Mouse (Mus musculus) limb, embryonic 13.5 days (tissue): ENCODE results near the gene Olfr1445. TPM values are rescaled to one million over a fixed set of nuclear protein-coding genes. Genes with fewer than 3 reads are reported as not detected.

Experiments
- ATAC-seq: fragments of 200-750 bp; cut with Nextera tagmentation; 2 replicates; pipeline ENCODE4 v1.8.0; 2017; ENCODE audit warnings: low read depth, moderate number of reproducible peaks, moderate TSS enrichment; ENCODE audit not compliant: low FRiP score
- H3K27ac ChIP-seq: fragments of 300-500 bp; sonication (generic); 2 replicates; pipeline ENCODE4 v1.5.1; 2015; ENCODE audit warnings: inconsistent platforms, mild to moderate bottlenecking, moderate library complexity
- H3K27me3 ChIP-seq: fragments of 300-500 bp; sonication (generic); 2 replicates; pipeline ENCODE4 v1.6.1; 2015; ENCODE audit warnings: mild to moderate bottlenecking, inconsistent platforms
- H3K36me3 ChIP-seq: fragments of 300-500 bp; sonication (generic); 2 replicates; pipeline ENCODE4 v1.6.1; 2015; ENCODE audit warnings: inconsistent platforms, mild to moderate bottlenecking, moderate library complexity
- H3K4me1 ChIP-seq: fragments of 300-500 bp; sonication (generic); 2 replicates; pipeline ENCODE4 v1.6.1; 2015; ENCODE audit warnings: inconsistent platforms
- H3K4me2 ChIP-seq: fragments of 300-500 bp; sonication (generic); replicated peaks from 2 replicates; pipeline ENCODE4 v1.6.1; 2015; ENCODE audit warnings: inconsistent platforms, mild to moderate bottlenecking, moderate library complexity
- H3K4me3 ChIP-seq: fragments of 300-500 bp; sonication (generic); 2 replicates; pipeline ENCODE4 v1.5.1; 2015; ENCODE audit warnings: moderate library complexity, mild to moderate bottlenecking, inconsistent platforms
- H3K9ac ChIP-seq: fragments of 300-500 bp; sonication (generic); 2 replicates; pipeline ENCODE4 v1.6.1; 2015; ENCODE audit warnings: mild to moderate bottlenecking, inconsistent platforms
- H3K9me3 ChIP-seq: fragments of 300-500 bp; sonication (generic); 2 replicates; pipeline ENCODE4 v1.6.1; 2016; ENCODE audit warnings: inconsistent platforms
- WGBS: fragments of 180-500 bp; shearing (Covaris S2); methylation state at CpG from one replicate; pipeline ENCODE4 v1.1.7; 2015; 5-methylcytosine and 5-hydroxymethylcytosine counted together
- polyA plus RNA-seq: library from polyadenylated mRNA; unstranded; fragments of >200 nt; fragmentation: Nextera tagmentation; extraction: Ambion mirVana; gene quantifications from 2 replicates; pipeline ENCODE4 v1.2.1, GENCODE M21; 2015

Olfr1445 gene
- not detected in 2 replicates for polyA plus RNA-seq

DNA sequence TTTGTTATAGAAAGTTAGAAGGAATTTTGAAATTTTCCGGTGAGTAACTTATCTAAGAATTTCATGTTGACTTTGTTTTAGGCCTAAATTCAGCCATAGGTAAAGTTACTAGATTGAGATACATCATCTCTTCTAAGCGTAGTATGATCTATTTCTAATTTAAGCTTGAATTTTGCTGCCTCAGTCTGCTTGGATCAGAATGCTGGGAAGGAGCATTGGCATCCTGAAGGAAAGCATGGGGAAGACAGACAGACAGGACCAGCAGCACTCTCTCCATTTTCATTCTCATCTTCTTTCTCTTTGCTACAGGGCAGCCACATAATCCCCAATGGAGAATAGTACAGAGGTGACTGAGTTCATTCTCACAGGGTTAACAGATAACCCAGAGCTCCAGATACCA, at the start of gene Olfr1445:
Gene Olfr1445 (plus strand): TSS at position 301 of the 400 bp plus-strand sequence.
- 84% methylated on average over 2 of the region's 2 CpGs for WGBS
- H3K27ac ChIP-seq = no peak within 1 kb of the TSS
- 0 out of 2 replicates have a peak, but pooled peaks cover 5% of the 10 kb centered on the region for H3K9me3 ChIP-seq
- no peaks in the 10 kb centered on the region for H3K36me3 ChIP-seq
- H3K4me3 ChIP-seq = no peak within 1 kb of the TSS
- no peak within 1 kb of the TSS for H3K9ac ChIP-seq
- H3K27me3 ChIP-seq = no peaks in the 10 kb centered on the region
- H3K4me1 ChIP-seq = no peaks in the 10 kb centered on the region
- ATAC-seq = no peak
- no peak within 1 kb of the TSS for H3K4me2 ChIP-seq

DNA sequence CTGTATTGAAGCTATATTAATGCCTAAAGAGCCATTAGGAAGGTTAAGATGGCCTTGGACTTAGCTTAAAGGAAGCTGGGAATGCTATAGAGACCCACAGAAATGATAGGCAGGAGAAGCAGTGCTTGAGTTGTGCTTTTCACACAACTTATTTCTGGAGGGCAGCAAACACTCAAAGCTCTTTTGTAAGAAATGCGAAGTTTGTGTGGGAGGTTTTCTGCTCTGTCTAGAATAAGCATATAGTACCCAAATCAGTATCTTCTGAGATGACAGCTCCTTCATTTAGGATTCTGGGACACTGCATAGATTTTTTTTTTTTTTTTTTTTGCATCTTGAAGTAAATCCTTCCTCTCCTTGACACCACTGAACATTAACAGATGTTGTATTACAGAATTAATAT, 45.1 kb upstream of the Olfr1445 start:
- H3K36me3 ChIP-seq = no peaks in the 10 kb centered on the region

GRCm38 (mm10) chr19:12846382-12846781, 37.3 kb upstream of the Olfr1445 start, which contains the start of gene Gm5244:
Gene Gm5244 (plus strand): TSS chr19:12846682.
- H3K4me1 ChIP-seq = no peaks in the 10 kb centered on the region
- no peak within 1 kb of the TSS for H3K9ac ChIP-seq
- no peaks in the 10 kb centered on the region for H3K27me3 ChIP-seq
- H3K9me3 ChIP-seq = no peaks in the 10 kb centered on the region
- ATAC-seq = no peak
- no peak within 1 kb of the TSS for H3K27ac ChIP-seq
- no peak within 1 kb of the TSS for H3K4me2 ChIP-seq
- H3K36me3 ChIP-seq = no peaks in the 10 kb centered on the region
- H3K4me3 ChIP-seq = no peak within 1 kb of the TSS

More for the DNA sequence above, 45.1 kb upstream of the Olfr1445 start:
- Histone ChIP-seq H3K4me2 (no peak overlapping the region), H3K9me3 (no peaks in the 10 kb centered on the region), H3K9ac (no peak overlapping the region), H3K4me1 (no peaks in the 10 kb centered on the region), H3K27me3 (no peaks in the 10 kb centered on the region), H3K27ac (no peak overlapping the region), H3K4me3 (no peak overlapping the region)
- no peak for ATAC-seq
- WGBS = 82% methylated on average over 1 of the region's 1 CpGs

DNA sequence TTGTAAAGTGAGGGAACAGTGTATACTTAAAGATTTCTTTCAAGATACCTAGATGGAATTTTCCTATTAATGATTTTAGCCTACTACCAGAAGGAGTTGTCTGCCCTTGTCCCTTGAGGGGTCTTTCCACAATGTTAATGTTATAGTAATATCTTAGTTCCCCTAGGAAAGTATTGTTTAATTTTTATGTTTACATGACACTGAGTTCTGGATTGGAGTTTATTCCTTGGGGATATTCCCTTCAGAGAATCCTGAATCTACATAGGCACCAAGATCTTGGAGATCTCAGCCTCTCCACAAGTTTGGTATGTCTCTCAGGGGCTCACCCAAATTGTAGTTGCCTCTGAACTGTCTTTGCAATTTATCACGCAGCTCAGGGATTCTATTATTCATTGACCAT, 26.7 kb upstream of the Olfr1445 start, which contains the start of gene Olfr1444:
Gene Olfr1444 (plus strand): TSS at position 301 of the 400 bp plus-strand sequence.
- ATAC-seq = no peak
- 48% methylated on average over 1 of the region's 1 CpGs for WGBS
- no peaks in the 10 kb centered on the region for H3K4me1 ChIP-seq

GRCm38 (mm10) chr19:12893424-12893823, 9.8 kb downstream of the Olfr1445 start, which contains the start of gene Olfr1446:
Gene Olfr1446 (minus strand): TSS chr19:12893524.
- 82% methylated on average over 1 of the region's 1 CpGs for WGBS
- no peaks in the 10 kb centered on the region for H3K36me3 ChIP-seq
- no peaks in the 10 kb centered on the region for H3K4me1 ChIP-seq
- no peak within 1 kb of the TSS for H3K27ac ChIP-seq
- no peak within 1 kb of the TSS for H3K4me3 ChIP-seq
- H3K9ac ChIP-seq = no peak within 1 kb of the TSS
- no peaks in the 10 kb centered on the region for H3K27me3 ChIP-seq
- H3K4me2 ChIP-seq = no peak within 1 kb of the TSS
- no peak for ATAC-seq
- no peaks in the 10 kb centered on the region for H3K9me3 ChIP-seq

More for the DNA sequence above, 26.7 kb upstream of the Olfr1445 start, which contains the start of gene Olfr1444:
- H3K9ac ChIP-seq = no peak within 1 kb of the TSS
- no peaks in the 10 kb centered on the region for H3K36me3 ChIP-seq
- no peak within 1 kb of the TSS for H3K27ac ChIP-seq
- no peaks in the 10 kb centered on the region for H3K9me3 ChIP-seq
- H3K4me3 ChIP-seq = no peak within 1 kb of the TSS
- no peaks in the 10 kb centered on the region for H3K27me3 ChIP-seq
- H3K4me2 ChIP-seq = no peak within 1 kb of the TSS

- no peak for ATAC-seq
- no peak within 1 kb of the TSS for H3K27ac ChIP-seq
- H3K4me1 ChIP-seq = no peaks in the 10 kb centered on the region
- H3K4me2 ChIP-seq = no peak within 1 kb of the TSS
- peaks cover 5% of the 10 kb centered on the region; the same call in 1 of the 2 replicates for H3K9me3 ChIP-seq
- H3K9ac ChIP-seq = no peak within 1 kb of the TSS
- 86% methylated on average over 1 of the region's 1 CpGs for WGBS
- no peak within 1 kb of the TSS for H3K4me3 ChIP-seq
- H3K36me3 ChIP-seq = no peaks in the 10 kb centered on the region
- H3K27me3 ChIP-seq = no peaks in the 10 kb centered on the region
These were observed 20.0 kb downstream of the Olfr1445 start, which contains the start of gene Olfr1447 for GRCm38 (mm10) chr19:12903643-12904042. Gene Olfr1447 (minus strand): TSS chr19:12903743.

GRCm38 (mm10) chr19:12924319-12924718, 40.7 kb downstream of the Olfr1445 start, which contains the start of gene Olfr1448:
Gene Olfr1448 (minus strand): TSS chr19:12924419.
- no peak for ATAC-seq
- H3K36me3 ChIP-seq = no peaks in the 10 kb centered on the region
- WGBS = 50% methylated on average over 1 of the region's 1 CpGs
- H3K4me1 ChIP-seq = no peaks in the 10 kb centered on the region
- H3K9ac ChIP-seq = no peak within 1 kb of the TSS
- no peak within 1 kb of the TSS for H3K27ac ChIP-seq
- H3K4me3 ChIP-seq = no peak within 1 kb of the TSS
- H3K9me3 ChIP-seq = peaks cover 5% of the 10 kb centered on the region; the same call in 1 of the 2 replicates
- H3K4me2 ChIP-seq = no peak within 1 kb of the TSS
- H3K27me3 ChIP-seq = no peaks in the 10 kb centered on the region

- Histone ChIP-seq H3K4me1 (no peaks in the 10 kb centered on the region), H3K9me3 (0 out of 2 replicates have a peak, but pooled peaks cover 4% of the 10 kb centered on the region), H3K36me3 (no peaks in the 10 kb centered on the region), H3K27ac (no peak within 1 kb of the TSS), H3K9ac (no peak within 1 kb of the TSS), H3K4me2 (no peak within 1 kb of the TSS), H3K27me3 (no peaks in the 10 kb centered on the region), H3K4me3 (no peak within 1 kb of the TSS)
- no peak for ATAC-seq
These were observed 46.9 kb downstream of the Olfr1445 start, which contains the start of gene Olfr1449 for GRCm38 (mm10) chr19:12930540-12930939. Gene Olfr1449 (plus strand): TSS chr19:12930840.

Other genes with a start within 250 kb of the Olfr1445 start
- not detected in 2 replicates for gene Olfr1442, start 213.4 kb upstream of the Olfr1445 start, polyA plus RNA-seq
- gene Olfr1443, start 205.7 kb upstream of the Olfr1445 start, polyA plus RNA-seq = not detected in 2 replicates
- gene Keg1, start 188.1 kb upstream of the Olfr1445 start, polyA plus RNA-seq = not detected in 2 replicates
- gene Cntf, start 118.2 kb upstream of the Olfr1445 start, polyA plus RNA-seq = 1.0 and 1.5 TPM in 2 replicates
- gene Zfp91, start 87.7 kb upstream of the Olfr1445 start, polyA plus RNA-seq = 13.5 and 13.8 TPM in 2 replicates
- 1.3 and 1.7 TPM in 2 replicates for gene Lpxn, start 87.7 kb upstream of the Olfr1445 start, polyA plus RNA-seq
- not detected in 2 replicates for gene Gm5244, start 37.2 kb upstream of the Olfr1445 start, polyA plus RNA-seq
- gene Olfr1444, start 26.6 kb upstream of the Olfr1445 start, polyA plus RNA-seq = not detected in 2 replicates
- gene Olfr1446, start 9.7 kb downstream of the Olfr1445 start, polyA plus RNA-seq = not detected in 2 replicates
- not detected in 2 replicates for gene Olfr1447, start 19.9 kb downstream of the Olfr1445 start, polyA plus RNA-seq
- gene Olfr1448, start 40.6 kb downstream of the Olfr1445 start, polyA plus RNA-seq = not detected in 2 replicates
- gene Olfr1449, start 47.0 kb downstream of the Olfr1445 start, polyA plus RNA-seq = not detected in 2 replicates
- gene Olfr1450, start 66.4 kb downstream of the Olfr1445 start, polyA plus RNA-seq = not detected in 2 replicates
- gene Olfr1451, start 111.2 kb downstream of the Olfr1445 start, polyA plus RNA-seq = not detected in 2 replicates
- gene Olfr1453, start 144.5 kb downstream of the Olfr1445 start, polyA plus RNA-seq = not detected in 2 replicates
- not detected in 2 replicates for gene Olfr1454, start 176.8 kb downstream of the Olfr1445 start, polyA plus RNA-seq
- not detected in 2 replicates for gene Olfr1457, start 214.0 kb downstream of the Olfr1445 start, polyA plus RNA-seq
- not detected in 2 replicates for gene Olfr1458, start 222.9 kb downstream of the Olfr1445 start, polyA plus RNA-seq